Mouse (Mus musculus) kidney, adult 2 months (tissue): ENCODE measurements around the gene Plcb1. TPM values are rescaled to one million over a fixed set of nuclear protein-coding genes. Genes with fewer than 3 reads are reported as not detected.
A peak's percentile ranks its signal among the peaks of the same experiment; 100 is the strongest.

Experiments used
- DNase-seq: peaks from one replicate; pipeline ENCODE4 v3.0.0; 2021
- H3K27ac ChIP-seq: fragments of 200-500 bp; 2 replicates; pipeline ENCODE4 v1.5.1; 2012; ENCODE audit warnings: low read depth, low read length, control low read depth, inconsistent platforms; ENCODE audit not compliant: insufficient read depth
- H3K27me3 ChIP-seq: fragments of 200-500 bp; replicated peaks from 2 replicates; pipeline ENCODE4 v1.6.1; 2012; ENCODE audit warnings: mild to moderate bottlenecking, moderate library complexity, low read length, inconsistent platforms; ENCODE audit not compliant: control insufficient read depth, insufficient read depth
- H3K36me3 ChIP-seq: fragments of 200-500 bp; 2 replicates; pipeline ENCODE4 v1.6.1; 2012; ENCODE audit warnings: mild to moderate bottlenecking, moderate library complexity, low read length, inconsistent platforms; ENCODE audit not compliant: control insufficient read depth, insufficient read depth
- H3K4me1 ChIP-seq: fragments of 200-500 bp; 2 replicates; pipeline ENCODE4 v1.6.1; 2011; ENCODE audit warnings: low read length; ENCODE audit not compliant: control insufficient read depth, insufficient read depth
- H3K4me3 ChIP-seq: fragments of 200-500 bp; 2 replicates; pipeline ENCODE4 v1.5.1; 2011; ENCODE audit warnings: mild to moderate bottlenecking, low read depth, low read length, control low read depth; ENCODE audit not compliant: insufficient read depth
- CTCF ChIP-seq: fragments of 200-500 bp; conservative IDR thresholded peaks from 2 replicates; pipeline ENCODE4 v1.5.1; 2011; ENCODE audit warnings: low read depth, mild to moderate bottlenecking, control low read depth, low read length, moderate library complexity, mixed read lengths; ENCODE audit not compliant: insufficient read depth, insufficient read length
- POLR2A ChIP-seq: fragments of 200-500 bp; IDR thresholded peaks from one replicate; pipeline ENCODE4 v1.6.1; 2011; ENCODE audit warnings: low read depth, low read length, control low read depth
- WGBS: fragments of 180-500 bp; shearing (Covaris S2); methylation state at CpG from one replicate; pipeline ENCODE4 v1.1.7; 2018; 5-methylcytosine and 5-hydroxymethylcytosine counted together
- polyA plus RNA-seq: library from polyadenylated mRNA; depleted of rRNA; stranded (reverse); fragments of >200 nt; gene quantifications from 2 replicates; pipeline ENCODE4 v1.2.3, GENCODE M21; 2012

The Plcb1 gene
- polyA plus RNA-seq, 1 experiment: 5.0 TPM

- DNase-seq: no peak
- TF ChIP-seq POLR2A (no peak), CTCF (no peak)
- 91% methylated on average over 1 of the region's 1 CpGs for WGBS
- Histone ChIP-seq H3K4me3 (no peak overlapping the region), H3K27ac (no peak overlapping the region), H3K36me3 (no peaks in the 10 kb centered on the region), H3K4me1 (peaks cover 4% of the 10 kb centered on the region; the same call in 1 of the 2 replicates), H3K27me3 (no peaks in the 10 kb centered on the region)
These were observed 456.9 kb downstream of the Plcb1 start for GRCm38 (mm10) chr2:135242662-135243316.

GRCm38 (mm10) chr2:135243764-135244163, 457.9 kb downstream of the Plcb1 start:
- Histone ChIP-seq H3K4me1 (peaks cover 4% of the 10 kb centered on the region; the same call in 1 of the 2 replicates), H3K27me3 (no peaks in the 10 kb centered on the region), H3K4me3 (no peak overlapping the region), H3K36me3 (no peaks in the 10 kb centered on the region), H3K27ac (no peak overlapping the region)
- WGBS: 15% methylated on average over 4 of the region's 4 CpGs
- no peak for DNase-seq
- TF ChIP-seq POLR2A: no peak
- no peak for TF ChIP-seq CTCF

GRCm38 (mm10) chr2:135249925-135250324, 464.1 kb downstream of the Plcb1 start:
- H3K4me1 ChIP-seq: no peaks in the 10 kb centered on the region
- H3K27me3 ChIP-seq: no peaks in the 10 kb centered on the region
- peak; percentile 9 for DNase-seq
- no peak overlapping the region for H3K27ac ChIP-seq
- H3K4me3 ChIP-seq: no peak overlapping the region
- no peaks in the 10 kb centered on the region; the same call in 1 of the 2 replicates for H3K36me3 ChIP-seq
- WGBS: 74% methylated on average over 2 of the region's 2 CpGs
- no peak for TF ChIP-seq POLR2A
- TF ChIP-seq CTCF: no peak

GRCm38 (mm10) chr2:135251821-135252315, 466.0 kb downstream of the Plcb1 start:
- WGBS: 97% methylated on average over 3 of the region's 3 CpGs
- TF ChIP-seq CTCF (peak; percentile 44), POLR2A (no peak)
- H3K4me1 ChIP-seq: no peaks in the 10 kb centered on the region
- no peaks in the 10 kb centered on the region for H3K27me3 ChIP-seq
- peak; percentile 18 for DNase-seq
- H3K4me3 ChIP-seq: no peak overlapping the region
- no peak overlapping the region for H3K27ac ChIP-seq
- H3K36me3 ChIP-seq: no peaks in the 10 kb centered on the region; the same call in 1 of the 2 replicates

GRCm38 (mm10) chr2:135259136-135259535, 473.3 kb downstream of the Plcb1 start:
- peak; percentile 88 for DNase-seq
- Histone ChIP-seq H3K4me1 (peaks cover 3% of the 10 kb centered on the region; the same call in 1 of the 2 replicates), H3K4me3 (no peak overlapping the region), H3K27ac (peak overlapping the region; percentile 20; the same call in 1 of the 2 replicates), H3K36me3 (no peaks in the 10 kb centered on the region), H3K27me3 (no peaks in the 10 kb centered on the region)
- TF ChIP-seq POLR2A (no peak), CTCF (no peak)
- 63% methylated on average over 3 of the region's 3 CpGs for WGBS

GRCm38 (mm10) chr2:135263943-135264342, 478.1 kb downstream of the Plcb1 start:
- 57% methylated on average over 2 of the region's 2 CpGs for WGBS

GRCm38 (mm10) chr2:135274949-135275348, 489.1 kb downstream of the Plcb1 start:
- Histone ChIP-seq H3K4me3 (no peak overlapping the region), H3K36me3 (no peaks in the 10 kb centered on the region), H3K4me1 (no peaks in the 10 kb centered on the region), H3K27ac (0 out of 2 replicates have a peak overlapping the region, but pooled peaks have one; percentile 30), H3K27me3 (no peaks in the 10 kb centered on the region)
- 62% methylated on average over 5 of the region's 5 CpGs for whole genome bisulfite sequencing
- no peak for TF ChIP-seq POLR2A
- no peak for TF ChIP-seq CTCF
- peak; percentile 60 for DNase-seq

More at GRCm38 (mm10) chr2:135263943-135264342, 478.1 kb downstream of the Plcb1 start:
- H3K4me3 ChIP-seq: no peak overlapping the region
- H3K4me1 ChIP-seq: peaks cover 3% of the 10 kb centered on the region; the same call in 1 of the 2 replicates
- no peaks in the 10 kb centered on the region for H3K27me3 ChIP-seq
- no peaks in the 10 kb centered on the region for H3K36me3 ChIP-seq
- TF ChIP-seq CTCF (no peak), POLR2A (no peak)
- no peak overlapping the region for H3K27ac ChIP-seq
- peak; percentile 57 for DNase-seq
